Mouse (Mus musculus) forebrain, embryonic 11.5 days (tissue): ENCODE measurements around the gene Mcidas. TPM values are rescaled to one million over a fixed set of nuclear protein-coding genes. Genes with fewer than 3 reads are reported as not detected.

Experiments used
- ATAC-seq: fragments of 200-750 bp; cut with Nextera tagmentation; replicated peaks from 2 replicates; pipeline ENCODE4 v1.8.0; 2017; ENCODE audit warnings: moderate TSS enrichment; ENCODE audit not compliant: low FRiP score
- DNase-seq: peaks from one replicate; pipeline ENCODE4 v3.0.0-alpha.2; 2017; ENCODE audit warnings: low spot score
- H3K27ac ChIP-seq: fragments of 300-500 bp; sonication (generic); 2 replicates; pipeline ENCODE4 v1.5.1; 2014; ENCODE audit warnings: low read depth, low read length
- H3K27me3 ChIP-seq: fragments of 300-500 bp; sonication (generic); 2 replicates; pipeline ENCODE4 v1.6.1; 2014; ENCODE audit warnings: mild to moderate bottlenecking, low read length, mixed read lengths; ENCODE audit not compliant: control insufficient read depth, insufficient read depth
- H3K36me3 ChIP-seq: fragments of 300-500 bp; sonication (generic); 2 replicates; pipeline ENCODE4 v1.6.1; 2014; ENCODE audit warnings: mild to moderate bottlenecking, low read length, moderate library complexity, mixed read lengths; ENCODE audit not compliant: control insufficient read depth, insufficient read depth
- H3K4me1 ChIP-seq: fragments of 300-500 bp; sonication (generic); replicated peaks from 2 replicates; pipeline ENCODE4 v1.6.1; 2014; ENCODE audit warnings: low read length, mixed read lengths; ENCODE audit not compliant: control insufficient read depth, insufficient read depth
- H3K4me2 ChIP-seq: fragments of 300-500 bp; sonication (generic); 2 replicates; pipeline ENCODE4 v1.6.1; 2014; ENCODE audit warnings: low read depth, mild to moderate bottlenecking, low read length, moderate library complexity, mixed read lengths; ENCODE audit not compliant: severe bottlenecking
- H3K4me3 ChIP-seq: fragments of 300-500 bp; sonication (generic); 2 replicates; pipeline ENCODE4 v1.5.1; 2014; ENCODE audit warnings: low read depth, low read length
- H3K9ac ChIP-seq: fragments of 300-500 bp; sonication (generic); 2 replicates; pipeline ENCODE4 v1.6.1; 2014; ENCODE audit warnings: low read length
- H3K9me3 ChIP-seq: fragments of 300-500 bp; sonication (generic); 2 replicates; pipeline ENCODE4 v1.6.1; 2016; ENCODE audit warnings: low read length, mixed read lengths; ENCODE audit not compliant: control insufficient read depth
- WGBS: fragments of 180-500 bp; shearing (Covaris S2); extraction: QIAGEN DNeasy Blood & Tissue Kit; methylation state at CpG from one replicate; pipeline ENCODE4 v1.1.7; 2014; 5-methylcytosine and 5-hydroxymethylcytosine counted together
- polyA plus RNA-seq: library from polyadenylated mRNA; unstranded; fragments of >200 nt; fragmentation: Nextera tagmentation; extraction: Ambion mirVana; gene quantifications from 2 replicates; pipeline ENCODE4 v1.2.1, GENCODE M21; 2014

Gene Mcidas
- 3.4 TPM in 2 replicates for polyA plus RNA-seq

GRCm38 (mm10) chr13:112993531-112994152 is at the start of gene Mcidas:
TSS of gene Mcidas (plus strand) at chr13:112993845.
- peak; percentile 75 for DNase-seq
- Histone ChIP-seq H3K9me3 (no peaks in the 10 kb centered on the region), H3K9ac (0 out of 2 replicates have a peak within 1 kb of the TSS, but pooled peaks have one; percentile 16), H3K4me2 (peak within 1 kb of the TSS; percentile 84), H3K4me1 (peaks cover 12% of the 10 kb centered on the region), H3K4me3 (peak within 1 kb of the TSS; percentile 36), H3K36me3 (no peaks in the 10 kb centered on the region), H3K27ac (no peak within 1 kb of the TSS), H3K27me3 (peaks cover 90% of the 10 kb centered on the region)
- WGBS, result under 1% methylated on average over 63 of the region's 63 CpGs
- peak; percentile 60 for ATAC-seq

- no peaks in the 10 kb centered on the region for H3K9me3 ChIP-seq
- no peaks in the 10 kb centered on the region; the same call in 1 of the 2 replicates for H3K36me3 ChIP-seq
- no peak overlapping the region for H3K27ac ChIP-seq
- DNase-seq, result no peak
- no peak overlapping the region for H3K4me2 ChIP-seq
- ATAC-seq, result no peak
- H3K27me3 ChIP-seq, result no peaks in the 10 kb centered on the region
- no peak overlapping the region for H3K9ac ChIP-seq
- WGBS, result 94% methylated on average over 9 of the region's 9 CpGs
- no peaks in the 10 kb centered on the region for H3K4me1 ChIP-seq
- H3K4me3 ChIP-seq, result no peak overlapping the region
Measured at GRCm38 (mm10) chr13:112945312-112945711, 48.3 kb upstream of the Mcidas start.

- ATAC-seq, result no peak
- Histone ChIP-seq H3K4me1 (no peaks in the 10 kb centered on the region), H3K9me3 (no peaks in the 10 kb centered on the region), H3K27me3 (no peaks in the 10 kb centered on the region), H3K4me3 (no peak overlapping the region), H3K4me2 (no peak overlapping the region), H3K9ac (no peak overlapping the region), H3K36me3 (no peaks in the 10 kb centered on the region; the same call in 1 of the 2 replicates), H3K27ac (no peak overlapping the region)
- no peak for DNase-seq
- WGBS, result 86% methylated on average over 6 of the region's 6 CpGs
Measured at GRCm38 (mm10) chr13:112945900-112946299, 47.7 kb upstream of the Mcidas start.

GRCm38 (mm10) chr13:112954067-112954466 is 39.6 kb upstream of the Mcidas start:
- Histone ChIP-seq H3K36me3 (no peaks in the 10 kb centered on the region; the same call in 1 of the 2 replicates), H3K4me1 (no peaks in the 10 kb centered on the region), H3K27ac (no peak overlapping the region), H3K27me3 (no peaks in the 10 kb centered on the region), H3K9ac (no peak overlapping the region), H3K4me3 (no peak overlapping the region), H3K9me3 (no peaks in the 10 kb centered on the region), H3K4me2 (no peak overlapping the region)
- 95% methylated on average over 8 of the region's 8 CpGs for WGBS
- ATAC-seq (no peak), DNase-seq (no peak)

GRCm38 (mm10) chr13:112963081-112963480 is 30.6 kb upstream of the Mcidas start:
- WGBS, result 87% methylated on average over 5 of the region's 5 CpGs
- DNase-seq (no peak), ATAC-seq (no peak)
- no peak overlapping the region for H3K27ac ChIP-seq
- no peaks in the 10 kb centered on the region for H3K9me3 ChIP-seq
- no peak overlapping the region for H3K4me2 ChIP-seq
- no peak overlapping the region for H3K4me3 ChIP-seq
- no peaks in the 10 kb centered on the region; the same call in 1 of the 2 replicates for H3K36me3 ChIP-seq
- H3K4me1 ChIP-seq, result no peaks in the 10 kb centered on the region
- no peaks in the 10 kb centered on the region for H3K27me3 ChIP-seq
- no peak overlapping the region for H3K9ac ChIP-seq

GRCm38 (mm10) chr13:112964421-112964820 is 29.2 kb upstream of the Mcidas start:
- H3K9ac ChIP-seq, result no peak overlapping the region
- 91% methylated on average over 12 of the region's 12 CpGs for WGBS
- no peaks in the 10 kb centered on the region for H3K4me1 ChIP-seq
- H3K4me2 ChIP-seq, result no peak overlapping the region
- DNase-seq (no peak), ATAC-seq (no peak)
- no peaks in the 10 kb centered on the region for H3K9me3 ChIP-seq
- H3K4me3 ChIP-seq, result no peak overlapping the region
- no peaks in the 10 kb centered on the region; the same call in 1 of the 2 replicates for H3K36me3 ChIP-seq
- H3K27ac ChIP-seq, result no peak overlapping the region
- no peaks in the 10 kb centered on the region for H3K27me3 ChIP-seq

GRCm38 (mm10) chr13:112967267-112967666 is 26.4 kb upstream of the Mcidas start:
- H3K4me2 ChIP-seq, result no peak overlapping the region
- no peaks in the 10 kb centered on the region for H3K4me1 ChIP-seq
- DNase-seq (no peak), ATAC-seq (no peak)
- H3K36me3 ChIP-seq, result no peaks in the 10 kb centered on the region; the same call in 1 of the 2 replicates
- H3K9ac ChIP-seq, result no peak overlapping the region
- H3K27me3 ChIP-seq, result no peaks in the 10 kb centered on the region
- WGBS, result 94% methylated on average over 5 of the region's 5 CpGs
- H3K4me3 ChIP-seq, result no peak overlapping the region
- H3K27ac ChIP-seq, result no peak overlapping the region
- H3K9me3 ChIP-seq, result no peaks in the 10 kb centered on the region

- no peaks in the 10 kb centered on the region for H3K36me3 ChIP-seq
- H3K9me3 ChIP-seq, result no peaks in the 10 kb centered on the region
- H3K27ac ChIP-seq, result no peak overlapping the region
- no peak overlapping the region for H3K4me2 ChIP-seq
- WGBS, result 45% methylated on average over 10 of the region's 10 CpGs
- H3K27me3 ChIP-seq, result peaks cover 2% of the 10 kb centered on the region; the same call in 1 of the 2 replicates
- no peaks in the 10 kb centered on the region for H3K4me1 ChIP-seq
- no peak overlapping the region for H3K4me3 ChIP-seq
- no peak overlapping the region for H3K9ac ChIP-seq
- no peak for DNase-seq
- ATAC-seq, result no peak
Measured at GRCm38 (mm10) chr13:112976720-112977119, 16.9 kb upstream of the Mcidas start.
